Mouse (Mus musculus): ENCODE measurements around the gene Nr2e3.

GRCm38 (mm10) chr9:59965046-59965445 is 4.6 kb upstream of the Nr2e3 start:
- TF ChIP-seq CTCF (IDR thresholded peaks at IDR 0.05; ENCODE audit: borderline replicate concordance, control insufficient read depth, extremely low read depth, insufficient read depth, low read length, poor library complexity) = no peak
- TF ChIP-seq POLR2A (IDR thresholded peaks at IDR 0.05; ENCODE audit: control insufficient read depth, extremely low read depth, insufficient read depth, low read length, poor library complexity) = no peak

All from thymus, adult 2 months (tissue).